Mouse (Mus musculus) 3134 (cell line): ENCODE data around the gene Sh2d3c.
A peak's percentile ranks its signal among the peaks of the same experiment; 100 is the strongest.

ENCODE experiments used
- DNase-seq: peaks from one replicate; pipeline ENCODE4 v3.0.0-alpha.2; 2011; ENCODE audit warnings: low spot score; ENCODE audit not compliant: insufficient read length; ENCODE audit errors: extremely low read depth

Sh2d3c gene

GRCm38 (mm10) chr2:32751665-32752033 is 30.8 kb downstream of the Sh2d3c start:
- DNase-seq: no peak

- DNase-seq: no peak
These were observed 31.3 kb downstream of the Sh2d3c start for GRCm38 (mm10) chr2:32752181-32752580.

- no peak for DNase-seq
These were observed 35.8 kb downstream of the Sh2d3c start for GRCm38 (mm10) chr2:32756674-32757055.

- peak; percentile 93 for DNase-seq
These were observed 36.4 kb downstream of the Sh2d3c start, which contains the start of gene Tor2a for GRCm38 (mm10) chr2:32757056-32757845. Gene Tor2a (plus strand): TSS chr2:32757234.

- no peak for DNase-seq
These were observed 37.6 kb downstream of the Sh2d3c start for GRCm38 (mm10) chr2:32758503-32758902.

GRCm38 (mm10) chr2:32759001-32759400 is 38.1 kb downstream of the Sh2d3c start:
- DNase-seq: no peak

- DNase-seq: no peak
These were observed 40.5 kb downstream of the Sh2d3c start for GRCm38 (mm10) chr2:32761361-32761760.

- no peak for DNase-seq
These were observed 41.0 kb downstream of the Sh2d3c start for GRCm38 (mm10) chr2:32761859-32762258.

- no peak for DNase-seq
These were observed 42.5 kb downstream of the Sh2d3c start for GRCm38 (mm10) chr2:32763353-32763752.

GRCm38 (mm10) chr2:32767241-32767640 is 46.4 kb downstream of the Sh2d3c start:
- no peak for DNase-seq

GRCm38 (mm10) chr2:32768661-32769285 is 47.9 kb downstream of the Sh2d3c start:
- no peak for DNase-seq

GRCm38 (mm10) chr2:32769327-32770085 is 48.7 kb downstream of the Sh2d3c start:
- no peak for DNase-seq

GRCm38 (mm10) chr2:32771886-32772285 is 51.0 kb downstream of the Sh2d3c start:
- no peak for DNase-seq

- DNase-seq: no peak
These were observed 51.9 kb downstream of the Sh2d3c start for GRCm38 (mm10) chr2:32772626-32773279.

GRCm38 (mm10) chr2:32775359-32776074 is 54.7 kb downstream of the Sh2d3c start, which contains the start of the genes Ttc16 and Ptrh1:
Gene Ttc16 (minus strand): TSS chr2:32775633.
Gene Ptrh1 (plus strand): TSS chr2:32775786.
- DNase-seq: peak; percentile 99

- peak; percentile 76 for DNase-seq
These were observed 55.3 kb downstream of the Sh2d3c start for GRCm38 (mm10) chr2:32776192-32776591.

GRCm38 (mm10) chr2:32778081-32778480 is 57.2 kb downstream of the Sh2d3c start:
- no peak for DNase-seq

GRCm38 (mm10) chr2:32779131-32779530 is 58.3 kb downstream of the Sh2d3c start:
- DNase-seq: no peak

GRCm38 (mm10) chr2:32779714-32780113 is 58.9 kb downstream of the Sh2d3c start:
- DNase-seq: no peak

- DNase-seq: no peak
These were observed 60.9 kb downstream of the Sh2d3c start for GRCm38 (mm10) chr2:32781710-32782109.
